Mouse (Mus musculus) CH12.LX (cell line): ENCODE data around the gene Ccdc7b. TPM values are rescaled to one million over a fixed set of nuclear protein-coding genes. Genes with fewer than 3 reads are reported as not detected.

Experiments used
- DNase-seq: peaks from one replicate; pipeline ENCODE4 v3.0.0-alpha.2; 2013; ENCODE audit errors: extremely low read depth
- H3K27ac ChIP-seq: 2 replicates; pipeline ENCODE4 v1.5.1; 2012; ENCODE audit warnings: low read depth, mild to moderate bottlenecking, control low read depth, moderate library complexity; ENCODE audit not compliant: insufficient read depth
- H3K27me3 ChIP-seq: replicated peaks from 2 replicates; pipeline ENCODE3; 2012; ENCODE audit warnings: inconsistent platforms
- H3K36me3 ChIP-seq, 2 experiments: replicated peaks in 1 of 2; 2 replicates each; pipeline versions ENCODE3 to v1.6.1; 2012; ENCODE audit warnings: inconsistent platforms in 1 of 2, low read length in 1 of 2, mild to moderate bottlenecking in 1 of 2, mixed read lengths in 1 of 2, moderate library complexity in 1 of 2; ENCODE audit not compliant: control insufficient read depth in 1 of 2, insufficient read depth in 1 of 2
- H3K4me1 ChIP-seq, 2 experiments: 2 replicates each; pipeline ENCODE4 v1.6.1; 2012; ENCODE audit warnings: inconsistent platforms in 1 of 2, moderate library complexity in 1 of 2; ENCODE audit not compliant: insufficient read depth in 2 of 2, control insufficient read depth in 1 of 2
- H3K4me2 ChIP-seq: 2 replicates; pipeline ENCODE4 v1.6.1; 2012; ENCODE audit warnings: low read depth, mild to moderate bottlenecking, control low read depth; ENCODE audit not compliant: poor library complexity, insufficient read depth, severe bottlenecking
- H3K4me3 ChIP-seq, 3 experiments: fragments of 150-350 bp in 1 of 3; sonication (generic) in 1 of 3; replicated peaks in 1 of 3; 2 replicates each; pipeline versions ENCODE3 to v1.5.1; 2011 to 2012; ENCODE audit warnings: low read depth in 2 of 3, low read length in 2 of 3, mild to moderate bottlenecking in 2 of 3, moderate library complexity in 2 of 3, control low read depth in 1 of 3, improper control_type of control experiment in 1 of 3, inconsistent platforms in 1 of 3, mixed read lengths in 1 of 3; ENCODE audit not compliant: poor library complexity in 1 of 3
- H3K79me2 ChIP-seq: replicated peaks from 2 replicates; pipeline ENCODE4 v1.6.1; 2012; ENCODE audit warnings: mild to moderate bottlenecking, moderate library complexity; ENCODE audit not compliant: control insufficient read depth, poor library complexity, insufficient read depth, severe bottlenecking; ENCODE audit errors: extremely low read depth
- H3K9ac ChIP-seq: 2 replicates; pipeline ENCODE4 v1.6.1; 2012; ENCODE audit warnings: low read depth, mild to moderate bottlenecking, control low read depth, moderate library complexity; ENCODE audit not compliant: insufficient read depth
- H3K9me3 ChIP-seq: replicated peaks from 2 replicates; pipeline ENCODE3; 2012; ENCODE audit warnings: low read length, inconsistent platforms, mixed read lengths
- CHD2 ChIP-seq: IDR thresholded peaks from 2 replicates; pipeline ENCODE4 v1.6.1; 2011; ENCODE audit warnings: low read length, improper control_type of control experiment
- EP300 ChIP-seq: IDR thresholded peaks from 2 replicates; pipeline ENCODE4 v1.6.1; 2011; ENCODE audit warnings: low read length, improper control_type of control experiment
- JUN ChIP-seq: IDR thresholded peaks from 2 replicates; pipeline ENCODE4 v1.6.1; 2011; ENCODE audit warnings: low read depth, mild to moderate bottlenecking, low read length, improper control_type of control experiment, moderate library complexity; ENCODE audit not compliant: insufficient read depth
- JUND ChIP-seq: conservative IDR thresholded peaks from 2 replicates; pipeline ENCODE4 v1.6.1; 2011; ENCODE audit warnings: low read depth, low read length, improper control_type of control experiment
- MAX ChIP-seq: IDR thresholded peaks from 2 replicates; pipeline ENCODE4 v1.6.1; 2011; ENCODE audit warnings: low read length, improper control_type of control experiment
- MXI1 ChIP-seq: IDR thresholded peaks from 2 replicates; pipeline ENCODE4 v1.6.1; 2011; ENCODE audit warnings: mild to moderate bottlenecking, low read depth, low read length, improper control_type of control experiment
- MYC ChIP-seq: IDR thresholded peaks from 2 replicates; pipeline ENCODE4 v1.6.1; 2011; ENCODE audit warnings: low read depth, mild to moderate bottlenecking, improper control_type of control experiment, low read length
- NELFE ChIP-seq: IDR thresholded peaks from 2 replicates; pipeline ENCODE4 v1.6.1; 2011; ENCODE audit warnings: low read depth, low read length, improper control_type of control experiment
- PAX5 ChIP-seq: IDR thresholded peaks from 2 replicates; pipeline ENCODE4 v1.6.1; 2012; ENCODE audit warnings: low read length, inconsistent platforms, mixed read lengths
- POLR2AphosphoS2 ChIP-seq: IDR thresholded peaks from 2 replicates; pipeline ENCODE4 v1.6.1; 2011; ENCODE audit warnings: low read depth, low read length, improper control_type of control experiment
- SMC3 ChIP-seq: IDR thresholded peaks from 2 replicates; pipeline ENCODE4 v1.6.1; 2011; ENCODE audit warnings: low read depth, low read length, improper control_type of control experiment
- TCF12 ChIP-seq: IDR thresholded peaks from 2 replicates; pipeline ENCODE4 v1.6.1; 2014; ENCODE audit warnings: low read depth, mild to moderate bottlenecking, inconsistent platforms, low read length, improper control_type of control experiment
- UBTF ChIP-seq: IDR thresholded peaks from 2 replicates; pipeline ENCODE4 v1.6.1; 2012; ENCODE audit warnings: low read depth, mild to moderate bottlenecking, inconsistent platforms, low read length, improper control_type of control experiment, moderate library complexity
- USF2 ChIP-seq: conservative IDR thresholded peaks from 2 replicates; pipeline ENCODE4 v1.6.1; 2011; ENCODE audit warnings: low read depth, low read length, improper control_type of control experiment
- ZC3H11A ChIP-seq: IDR thresholded peaks from 2 replicates; pipeline ENCODE4 v1.6.1; 2012; ENCODE audit warnings: low read depth, mild to moderate bottlenecking, inconsistent platforms, low read length, improper control_type of control experiment
- ZNF384 ChIP-seq: IDR thresholded peaks from 2 replicates; pipeline ENCODE4 v1.6.1; 2012; ENCODE audit warnings: low read depth, low read length, improper control_type of control experiment, inconsistent platforms
- dilution Hi-C: fragments of 300-500 bp; cut with MboI; formaldehyde crosslinking; loops from 2 replicates; pipeline ENCODE4 v1.14.3; 2020; ENCODE audit warnings: low sequenced_read_pairs; ENCODE audit not compliant: extremely low pct_unique_long_range_greater_than_20kb, extremely low pct_ligation_motif_present
- in situ Hi-C: fragments of 300-500 bp; cut with MboI; formaldehyde crosslinking; loops from 3 replicates; pipeline ENCODE4 v1.14.3; 2019; ENCODE audit warnings: low sequenced_read_pairs, low pct_ligation_motif_present, low pct_unique_long_range_greater_than_20kb, mixed read lengths
- polyA plus RNA-seq: library from polyadenylated mRNA; unstranded; fragments of >175 nt; gene quantifications from 2 replicates; pipeline ENCODE4 v1.2.1, GENCODE M21; 2012; ENCODE audit warnings: low read depth; ENCODE audit not compliant: insufficient read length
- total RNA-seq, 2 experiments: library from RNA; depleted of rRNA; stranded (reverse); fragments of 300-350 nt in 1 of 2; fragments of >200 nt in 1 of 2; gene quantifications; 2 replicates each; pipeline ENCODE4 v1.2.3; 2012 to 2014

Gene Ccdc7b
- total and polyA plus RNA-seq, 3 experiments = 0.74 to 0.81 TPM; not detected in 1

- dilution Hi-C loops (no loop called here), in situ Hi-C loops (no loop called here)
- no peaks in the 10 kb centered on the region for H3K36me3 ChIP-seq
- no peaks in the 10 kb centered on the region for H3K79me2 ChIP-seq
- no peaks in the 10 kb centered on the region for H3K27me3 ChIP-seq
- H3K27ac ChIP-seq = no peak overlapping the region
- no peak for TF ChIP-seq JUN
- no peak for TF ChIP-seq ZNF384
- no peak for TF ChIP-seq JUND
- TF ChIP-seq MYC = no peak
- TF ChIP-seq PAX5 = no peak
- TF ChIP-seq CHD2 = no peak
- no peak for TF ChIP-seq USF2
- TF ChIP-seq UBTF = no peak
- no peak for TF ChIP-seq SMC3
- TF ChIP-seq EP300 = no peak
- TF ChIP-seq TCF12 = no peak
- no peak for TF ChIP-seq MAX
- TF ChIP-seq MXI1 = no peak
- no peak for TF ChIP-seq POLR2AphosphoS2
- TF ChIP-seq NELFE = no peak
- TF ChIP-seq ZC3H11A = no peak
- H3K4me3 ChIP-seq = no peak overlapping the region
- no peaks in the 10 kb centered on the region for H3K9me3 ChIP-seq
- no peak overlapping the region for H3K4me2 ChIP-seq
- DNase-seq = peak; percentile 10
- peaks cover 3 to 6% of the 10 kb centered on the region in 2 experiments; a peak in 2 of 4 replicates for H3K4me1 ChIP-seq
- H3K9ac ChIP-seq = no peak overlapping the region
Measured at GRCm38 (mm10) chr8:129133475-129133874, 66.5 kb downstream of the Ccdc7b start.

Other genes starting within 250 kb of the Ccdc7b start
- gene Ccdc7a, start 1.6 kb upstream of the Ccdc7b start, total RNA-seq (2012; rRNA removed) = not detected in 2 replicates
- gene Ccdc7a, start 1.6 kb upstream of the Ccdc7b start, total RNA-seq (2014; rRNA removed) = not detected in 2 replicates
- gene Ccdc7a, start 1.6 kb upstream of the Ccdc7b start, polyA plus RNA-seq = not detected in 2 replicates
- gene Gm10999, start 64.5 kb downstream of the Ccdc7b start, total RNA-seq (2012; rRNA removed) = not detected in 2 replicates
- not detected in 2 replicates for gene Gm10999, start 64.5 kb downstream of the Ccdc7b start, total RNA-seq (2014; rRNA removed)
- not detected in 2 replicates for gene Gm10999, start 64.5 kb downstream of the Ccdc7b start, polyA plus RNA-seq
- gene 2610044O15Rik8, start 167.3 kb downstream of the Ccdc7b start, total RNA-seq (2012; rRNA removed) = 7.3 and 8.1 TPM in 2 replicates
- 22.5 and 25.6 TPM in 2 replicates for gene 2610044O15Rik8, start 167.3 kb downstream of the Ccdc7b start, total RNA-seq (2014; rRNA removed)
- 10.9 TPM in 2 replicates for gene 2610044O15Rik8, start 167.3 kb downstream of the Ccdc7b start, polyA plus RNA-seq